Mouse (Mus musculus): ENCODE measurements at regions not wholly inside any gene's neighbourhood (a gene's known extent, or its start where the extent isn't known, plus 50 kb on each side); places are given as distances from the start of the nearest gene placed in this dataset.
"Not testable (repeated sequence)": the region's sequence is repeated elsewhere in the genome, so short reads cannot be mapped to it uniquely, and the experiment has no call there.

- not testable (repeated sequence) for DNase-seq
Measured at GRCm38 (mm10) chr12:23325756-23326155, 454.3 kb downstream of the Gm10330 start.

DNA sequence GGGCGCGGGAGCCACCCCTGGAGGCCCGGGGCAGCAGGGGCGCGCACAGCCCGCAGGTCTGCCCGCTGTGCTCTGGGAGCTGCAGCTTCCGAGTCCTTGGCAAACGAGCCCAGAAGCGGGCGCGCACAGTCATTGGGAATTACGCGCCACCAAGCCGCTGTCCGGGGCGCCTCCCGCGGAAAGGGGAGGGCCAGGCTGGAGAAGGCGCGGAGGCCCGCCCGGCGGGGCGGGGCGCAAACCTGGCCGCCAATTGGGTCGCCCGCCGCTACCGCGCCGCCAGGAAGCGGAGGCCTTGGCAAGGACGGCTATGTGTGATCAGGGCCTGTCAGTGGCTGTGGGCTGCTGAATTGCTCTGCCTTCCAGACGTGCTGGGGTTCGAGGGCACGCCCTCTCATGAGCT, 464.9 kb downstream of the Gm10330 start:
- DNase-seq, result peak; percentile 26
